Mouse (Mus musculus) ES-Bruce4 (cell line): ENCODE results near the gene Dnase2b. TPM values are rescaled to one million over a fixed set of nuclear protein-coding genes. Genes with fewer than 3 reads are reported as not detected.

ENCODE experiments used
- H3K27ac ChIP-seq: 2 replicates; pipeline ENCODE4 v1.5.1; 2012; ENCODE audit warnings: low read length, inconsistent platforms; ENCODE audit not compliant: insufficient read depth
- H3K27me3 ChIP-seq: 2 replicates; pipeline ENCODE4 v1.6.1; 2012; ENCODE audit warnings: mild to moderate bottlenecking, low read length, inconsistent platforms; ENCODE audit not compliant: control insufficient read depth, poor library complexity, insufficient read depth, severe bottlenecking
- H3K36me3 ChIP-seq: 2 replicates; pipeline ENCODE4 v1.6.1; 2012; ENCODE audit warnings: inconsistent platforms, mild to moderate bottlenecking, low read length, moderate library complexity; ENCODE audit not compliant: control insufficient read depth, poor library complexity, insufficient read depth, severe bottlenecking
- H3K4me1 ChIP-seq: one replicate; pipeline ENCODE4 v1.8.1; 2011; ENCODE audit warnings: low read length; ENCODE audit not compliant: control insufficient read depth, insufficient read depth
- H3K4me3 ChIP-seq: 2 replicates; pipeline ENCODE4 v1.5.1; 2011; ENCODE audit warnings: low read depth, mild to moderate bottlenecking, low read length
- H3K9ac ChIP-seq: 2 replicates; pipeline ENCODE4 v1.6.1; 2012; ENCODE audit warnings: low read depth, mild to moderate bottlenecking, inconsistent platforms; ENCODE audit not compliant: poor library complexity, severe bottlenecking
- H3K9me3 ChIP-seq: replicated peaks from 2 replicates; pipeline ENCODE4 v1.6.1; 2012; ENCODE audit warnings: mild to moderate bottlenecking, low read length, inconsistent platforms; ENCODE audit not compliant: control insufficient read depth, poor library complexity, insufficient read depth, severe bottlenecking
- CTCF ChIP-seq: IDR thresholded peaks from one replicate; pipeline ENCODE4 v1.8.1; 2011; ENCODE audit warnings: low read depth, low read length
- EP300 ChIP-seq: IDR thresholded peaks from 2 replicates; pipeline ENCODE4 v1.6.1; 2011; ENCODE audit warnings: low read depth, low read length; ENCODE audit not compliant: insufficient read depth
- POLR2A ChIP-seq: IDR thresholded peaks from one replicate; pipeline ENCODE4 v1.8.1; 2011; ENCODE audit warnings: low read length; ENCODE audit not compliant: insufficient read depth
- polyA plus RNA-seq: library from polyadenylated mRNA; stranded (reverse); fragments of >200 nt; gene quantifications from 2 replicates; pipeline ENCODE4 v1.2.4, GENCODE M21; 2011; ENCODE audit warnings: low read depth; ENCODE audit not compliant: missing spikeins, insufficient read depth, insufficient read length

Gene Dnase2b
- polyA plus RNA-seq, 1 experiment, result not detected

DNA sequence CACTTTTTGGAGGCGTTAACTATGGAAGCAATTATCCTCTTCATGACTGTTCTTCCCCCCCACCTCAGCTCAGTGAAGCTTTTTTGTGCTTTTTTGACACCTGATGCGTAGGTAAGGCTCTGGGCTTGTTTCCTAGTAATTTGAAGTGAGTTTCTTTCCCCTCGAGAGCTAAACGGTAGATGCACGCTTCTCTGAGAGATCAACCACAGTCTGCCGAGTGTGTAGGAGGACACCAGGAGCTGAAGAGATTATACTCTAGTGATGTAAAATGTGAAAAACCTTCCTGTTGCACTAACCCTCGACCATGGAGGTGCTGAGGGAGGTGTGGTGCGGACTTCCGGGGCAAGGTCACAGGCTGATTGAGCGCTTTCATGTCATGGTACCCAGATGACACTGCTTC lies 4.7 kb upstream of the Dnase2b start:
- no peaks in the 10 kb centered on the region; the same call in 1 of the 2 replicates for H3K27me3 ChIP-seq
- H3K4me1 ChIP-seq, result no peaks in the 10 kb centered on the region
- H3K4me3 ChIP-seq, result no peak overlapping the region
- H3K27ac ChIP-seq, result no peak overlapping the region
- TF ChIP-seq CTCF (no peak), EP300 (no peak), POLR2A (no peak)
- no peak overlapping the region for H3K9ac ChIP-seq
- H3K9me3 ChIP-seq, result no peaks in the 10 kb centered on the region
- H3K36me3 ChIP-seq, result no peaks in the 10 kb centered on the region

DNA sequence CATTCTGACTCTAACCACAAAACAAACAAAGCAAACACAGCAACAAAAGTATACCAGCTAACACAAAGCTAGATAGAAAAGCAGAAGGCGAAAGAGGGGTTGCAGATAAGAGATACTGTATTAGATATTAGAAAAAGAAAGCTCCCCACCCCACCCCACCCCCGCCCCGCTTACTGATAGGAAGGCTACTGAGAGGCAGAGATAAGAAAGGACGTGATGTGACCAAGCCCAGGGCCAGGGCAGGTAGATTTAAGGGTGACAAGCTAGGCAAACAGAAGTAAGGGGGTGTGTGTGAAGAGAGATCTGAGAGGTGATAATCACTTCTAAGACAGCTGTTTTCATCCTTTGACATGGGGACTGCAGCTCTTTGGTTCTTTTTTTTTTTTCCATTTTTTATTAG lies 3.0 kb upstream of the Dnase2b start:
- Histone ChIP-seq H3K9ac (no peak overlapping the region), H3K36me3 (no peaks in the 10 kb centered on the region), H3K4me1 (no peaks in the 10 kb centered on the region), H3K27ac (no peak overlapping the region), H3K27me3 (no peaks in the 10 kb centered on the region; the same call in 1 of the 2 replicates), H3K9me3 (no peaks in the 10 kb centered on the region), H3K4me3 (no peak overlapping the region)
- no peak for TF ChIP-seq EP300
- TF ChIP-seq CTCF, result no peak
- TF ChIP-seq POLR2A, result no peak

DNA sequence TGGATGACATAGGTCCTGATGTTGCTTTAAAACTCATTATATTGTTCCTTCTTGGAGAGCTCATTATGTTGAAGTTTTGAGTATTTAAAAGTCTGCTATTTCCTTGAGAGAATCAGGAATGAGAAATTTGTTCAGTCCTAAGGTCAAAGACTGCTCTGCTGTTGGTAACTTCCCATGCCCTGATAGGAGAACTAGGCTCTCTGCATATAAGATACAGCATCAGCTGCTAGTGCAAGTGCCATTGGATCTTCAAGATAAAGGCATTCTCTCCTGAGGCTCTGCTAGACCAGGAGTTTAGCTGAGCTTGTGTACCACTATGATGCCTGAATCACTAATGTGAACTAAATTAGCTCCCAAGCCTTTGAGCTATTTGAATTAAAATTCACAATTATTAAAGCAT lies 2.5 kb upstream of the Dnase2b start:
- Histone ChIP-seq H3K4me1 (no peaks in the 10 kb centered on the region), H3K27me3 (no peaks in the 10 kb centered on the region; the same call in 1 of the 2 replicates), H3K4me3 (no peak overlapping the region), H3K9ac (no peak overlapping the region), H3K36me3 (no peaks in the 10 kb centered on the region), H3K27ac (no peak overlapping the region), H3K9me3 (no peaks in the 10 kb centered on the region)
- TF ChIP-seq POLR2A (no peak), CTCF (no peak), EP300 (no peak)

DNA sequence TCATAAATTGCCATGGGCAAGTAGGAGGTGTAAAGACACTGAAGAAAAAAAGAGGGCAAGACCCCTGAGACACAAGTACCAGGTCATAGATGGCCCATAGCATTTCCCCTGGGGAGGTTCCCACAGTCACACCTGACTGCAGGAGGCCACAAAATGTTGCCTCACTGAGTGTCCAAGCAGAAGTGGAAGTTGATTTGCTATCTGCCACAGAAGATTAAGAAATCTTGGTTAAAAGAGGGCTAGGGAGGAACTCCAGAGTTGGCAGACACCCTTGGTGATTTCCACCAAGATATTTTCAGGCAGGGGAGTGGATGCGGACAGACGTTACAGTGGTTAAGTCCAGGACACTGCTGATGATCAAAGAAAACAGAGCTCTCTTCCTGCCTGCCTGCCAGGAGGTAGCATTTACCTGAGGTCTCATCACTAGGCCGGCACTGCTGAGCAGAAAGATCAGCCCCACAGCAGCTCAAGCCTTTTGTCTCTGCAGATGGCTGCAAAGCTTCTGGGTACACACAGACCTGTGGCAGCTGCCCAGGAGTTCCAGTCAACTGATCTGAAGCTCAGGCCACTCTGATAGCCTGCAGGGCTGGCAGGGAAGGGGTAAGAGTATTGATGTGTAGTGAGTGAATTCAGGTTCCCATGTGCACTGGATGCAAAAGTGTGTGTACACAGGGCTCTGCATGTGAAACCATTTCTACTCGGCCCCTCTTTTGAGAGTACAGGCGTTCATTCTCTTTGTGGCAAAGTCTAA lies 1.3 kb upstream of the Dnase2b start:
- Histone ChIP-seq H3K36me3 (no peaks in the 10 kb centered on the region), H3K27me3 (no peaks in the 10 kb centered on the region), H3K4me3 (no peak overlapping the region), H3K27ac (no peak overlapping the region), H3K4me1 (no peaks in the 10 kb centered on the region), H3K9me3 (no peaks in the 10 kb centered on the region), H3K9ac (no peak overlapping the region)
- TF ChIP-seq EP300 (no peak), CTCF (no peak), POLR2A (no peak)

DNA sequence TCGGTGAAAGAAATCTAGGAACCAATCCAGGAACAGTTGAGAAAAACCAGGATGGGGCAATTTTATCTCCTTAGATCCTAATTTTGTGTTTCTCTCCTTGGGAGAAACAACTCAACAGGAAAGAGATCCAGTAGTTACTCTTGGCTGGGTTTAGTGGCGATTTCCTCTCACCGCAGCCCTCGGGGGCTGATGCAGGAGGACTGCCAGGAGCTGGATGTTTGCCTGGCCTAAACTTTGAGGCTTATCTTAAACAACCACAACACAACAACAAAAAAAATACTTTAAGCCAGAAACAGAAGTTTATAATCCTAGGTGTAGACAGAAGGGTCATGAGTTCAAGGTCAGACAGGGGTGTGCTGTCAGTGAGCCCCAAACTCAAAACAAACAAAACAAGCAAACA lies 3.6 kb downstream of the Dnase2b start:
- Histone ChIP-seq H3K27ac (no peak overlapping the region), H3K9me3 (no peaks in the 10 kb centered on the region), H3K4me1 (no peaks in the 10 kb centered on the region), H3K36me3 (no peaks in the 10 kb centered on the region), H3K9ac (no peak overlapping the region), H3K4me3 (no peak overlapping the region), H3K27me3 (no peaks in the 10 kb centered on the region)
- TF ChIP-seq CTCF, result no peak
- no peak for TF ChIP-seq POLR2A
- TF ChIP-seq EP300, result no peak

DNA sequence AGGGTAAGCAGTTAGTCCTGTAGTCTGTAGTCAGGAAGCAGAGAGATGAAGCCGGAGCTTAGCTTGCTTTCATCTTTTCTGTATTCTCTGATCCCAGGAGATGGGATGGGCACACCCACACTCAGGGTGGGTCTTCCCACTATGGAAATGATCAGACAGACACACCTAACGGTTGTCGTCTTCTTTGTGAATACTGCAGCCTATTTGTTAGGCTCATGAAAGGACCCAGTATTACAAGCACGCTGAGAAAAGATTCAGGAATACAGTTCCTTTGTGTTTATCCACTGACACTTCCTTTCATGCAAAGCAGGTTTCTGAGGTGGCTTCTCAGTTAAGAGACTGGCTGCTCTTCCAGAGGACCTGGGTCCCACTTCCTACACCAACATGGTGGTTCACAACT lies 4.1 kb downstream of the Dnase2b start:
- no peak overlapping the region for H3K27ac ChIP-seq
- TF ChIP-seq POLR2A, result no peak
- no peak for TF ChIP-seq EP300
- TF ChIP-seq CTCF, result no peak
- no peak overlapping the region for H3K9ac ChIP-seq
- no peak overlapping the region for H3K4me3 ChIP-seq
- H3K36me3 ChIP-seq, result no peaks in the 10 kb centered on the region
- no peaks in the 10 kb centered on the region for H3K27me3 ChIP-seq
- H3K4me1 ChIP-seq, result no peaks in the 10 kb centered on the region
- H3K9me3 ChIP-seq, result no peaks in the 10 kb centered on the region
